8 mouse cellular contexts compared by ENCODE assay signal in genomic region chr3:63900021-63900571, GRCm38 (mm10). TPM values are rescaled to one million over a fixed set of nuclear protein-coding genes. Genes with fewer than 3 reads are reported as not detected.
DNase-seq lines count a peak whose midpoint lies in the region; ATAC-seq and TF ChIP-seq lines count a peak whose summit lies in the region.

No protein-coding gene starts in this region.

- WGBS in kidney, adult 2 months = 13% methylated on average over 12 of the region's 12 CpGs
- under 1% methylated on average over 12 of the region's 12 CpGs for WGBS in embryonic facial prominence, embryonic 10.5 days
- under 1% methylated on average over 12 of the region's 12 CpGs for WGBS in midbrain, embryonic 14.5 days

- no peaks in the 10 kb centered on the region for H3K9me3 ChIP-seq in embryonic facial prominence, embryonic 10.5 days
- no peaks in the 10 kb centered on the region for H3K9me3 ChIP-seq in midbrain, embryonic 14.5 days (ENCODE audit: control insufficient read depth, low read length)

- ATAC-seq in midbrain, embryonic 14.5 days (ENCODE audit: low FRiP score, low TSS enrichment) = no peak; the same call in 1 of the 2 replicates

- no peaks in the 10 kb centered on the region for H3K36me3 ChIP-seq in kidney, adult 2 months (ENCODE audit: control insufficient read depth, insufficient read depth, low read length)
- no peaks in the 10 kb centered on the region for H3K36me3 ChIP-seq in embryonic facial prominence, embryonic 10.5 days (replicated peaks)
- H3K36me3 ChIP-seq in midbrain, embryonic 14.5 days (ENCODE audit: control insufficient read depth, insufficient read depth, low read length) = no peaks in the 10 kb centered on the region

- H3K4me3 ChIP-seq in kidney, adult 2 months (ENCODE audit: insufficient read depth, low read depth, low read length) = no peak overlapping the region
- H3K4me3 ChIP-seq in embryonic facial prominence, embryonic 10.5 days = peak overlapping the region; percentile 87
- H3K4me3 ChIP-seq in midbrain, embryonic 14.5 days (replicated peaks; ENCODE audit: low read depth, low read length) = peak overlapping the region; percentile 82

- no peaks in the 10 kb centered on the region for H3K27me3 ChIP-seq in kidney, adult 2 months (replicated peaks; ENCODE audit: control insufficient read depth, insufficient read depth, low read length)
- peaks cover 13% of the 10 kb centered on the region; the same call in 1 of the 2 replicates for H3K27me3 ChIP-seq in embryonic facial prominence, embryonic 10.5 days (replicated peaks; ENCODE audit: low read depth, poor library complexity, severe bottlenecking)
- H3K27me3 ChIP-seq in midbrain, embryonic 14.5 days (ENCODE audit: control insufficient read depth, insufficient read depth, low read length) = no peaks in the 10 kb centered on the region

- H3K27ac ChIP-seq in kidney, adult 2 months (ENCODE audit: insufficient read depth, low read depth, low read length) = no peak overlapping the region
- H3K27ac ChIP-seq in embryonic facial prominence, embryonic 10.5 days (replicated peaks) = peak overlapping the region; percentile 90
- H3K27ac ChIP-seq in midbrain, embryonic 14.5 days (replicated peaks; ENCODE audit: low read depth, low read length) = no peak overlapping the region

- peaks cover 13% of the 10 kb centered on the region for H3K4me1 ChIP-seq in kidney, adult 2 months (ENCODE audit: control insufficient read depth, insufficient read depth, low read length)
- H3K4me1 ChIP-seq in embryonic facial prominence, embryonic 10.5 days = peaks cover 44% of the 10 kb centered on the region
- peaks cover 22% of the 10 kb centered on the region for H3K4me1 ChIP-seq in midbrain, embryonic 14.5 days (ENCODE audit: control insufficient read depth, insufficient read depth, low read length)

- H3K4me2 ChIP-seq in midbrain, embryonic 14.5 days (ENCODE audit: low read length) = peak overlapping the region; percentile 74

- peak; percentile 44 for DNase-seq in kidney, adult 2 months
- DNase-seq in kidney, adult 8-10 months = no peak
- peak; percentile 52 for DNase-seq in embryonic facial prominence, embryonic 10.5 days (ENCODE audit: low spot score)
- peak; percentile 22 for DNase-seq in kidney, adult 9 months
- peak; percentile 66 for DNase-seq in midbrain, embryonic 14.5 days
- no peak for DNase-seq in thymus, postnatal 10 days (ENCODE audit: low spot score in 2 of 2)
- DNase-seq in thymus, postnatal 25 days = no peak
- DNase-seq in cerebellum, adult 11-12 months = no peak

- no peak for TF ChIP-seq CTCF in kidney, adult 2 months (conservative IDR thresholded peaks at IDR 0.05; ENCODE audit: insufficient read depth, insufficient read length, low read depth, low read length)

- no peak overlapping the region for H3K9ac ChIP-seq in midbrain, embryonic 14.5 days (replicated peaks; ENCODE audit: low read length)

- TF ChIP-seq POLR2A in kidney, adult 2 months (IDR thresholded peaks at IDR 0.05; ENCODE audit: low read depth, low read length) = no peak

RNA-seq across cellular contexts. Expression of gene Plch1, which starts 0.8 kb away (rescaled TPM):
- polyA plus RNA-seq in kidney, adult 2 months (2012; rRNA removed) = 0.84 and 1.2 TPM in 2 replicates
- 10.5 and 19.0 TPM in 2 replicates for polyA plus RNA-seq in embryonic facial prominence, embryonic 10.5 days (2016; fragmentation: Nextera tagmentation; extraction: Ambion mirVana)
- 13.9 and 23.3 TPM in 2 replicates for polyA plus RNA-seq in midbrain, embryonic 14.5 days (2014; fragmentation: Nextera tagmentation; extraction: Ambion mirVana)

RNA-seq across cellular contexts. Expression of gene E130311K13Rik, which starts 29.2 kb away (rescaled TPM):
- 4.5 and 6.1 TPM in 2 replicates for polyA plus RNA-seq in kidney, adult 2 months (2012; rRNA removed)
- polyA plus RNA-seq in embryonic facial prominence, embryonic 10.5 days (2016; fragmentation: Nextera tagmentation; extraction: Ambion mirVana) = 2.0 and 2.9 TPM in 2 replicates
- 5.6 TPM in 2 replicates for polyA plus RNA-seq in midbrain, embryonic 14.5 days (2014; fragmentation: Nextera tagmentation; extraction: Ambion mirVana)

Comparison
In these comparisons a context has a peak if more than half of its experiments do, and no peak if none do; other contexts are left out.
1. DNase-seq: peak in kidney, adult 2 months (single experiment), embryonic facial prominence, embryonic 10.5 days (single experiment), kidney, adult 9 months (single experiment) and midbrain, embryonic 14.5 days (single experiment); none in kidney, adult 8-10 months (0 of 2), thymus, postnatal 10 days (0 of 2), thymus, postnatal 25 days (single experiment) and cerebellum, adult 11-12 months (single experiment).